Mouse (Mus musculus) T-helper 2 cell (primary cell): ENCODE measurements around the gene Gm12845.
"Not testable (repeated sequence)": the region's sequence is repeated elsewhere in the genome, so short reads cannot be mapped to it uniquely, and the experiment has no call there.

Experiments used
- in situ Hi-C: fragments of 300-600 bp; cut with MboI, MseI; formaldehyde crosslinking; loops from one replicate; pipeline ENCODE4 v1.15.1; 2025; ENCODE audit warnings: high pct_unique_total_duplicates

The Gm12845 gene

DNA sequence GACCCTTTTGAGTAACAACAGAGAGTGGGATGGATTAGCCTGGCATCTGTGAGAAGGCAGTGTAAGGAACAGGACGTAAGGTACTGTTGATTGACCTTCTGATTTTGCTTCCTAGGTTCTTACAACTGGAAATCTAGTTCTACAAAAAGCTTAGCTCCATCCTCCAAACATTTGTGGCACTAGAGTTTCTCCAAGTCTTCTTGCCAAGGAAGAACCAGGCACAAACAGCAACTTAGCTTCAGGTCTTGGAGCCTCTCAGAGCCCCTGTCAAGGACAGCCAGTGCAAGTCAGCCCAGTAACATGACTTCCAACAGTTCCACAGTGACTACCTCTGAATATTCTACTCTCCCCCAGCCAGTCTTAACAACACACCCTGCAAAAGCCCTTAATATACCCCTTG is at the start of gene Gm12845:
Gene Gm12845, plus strand, starts transcription at position 301 of the 400 bp plus-strand sequence.
- in situ Hi-C loops: no loop called here

GRCm38 (mm10) chr4:117676903-117677302 is 47.3 kb upstream of the Gm12845 start:
- in situ Hi-C loops: no loop called here

DNA sequence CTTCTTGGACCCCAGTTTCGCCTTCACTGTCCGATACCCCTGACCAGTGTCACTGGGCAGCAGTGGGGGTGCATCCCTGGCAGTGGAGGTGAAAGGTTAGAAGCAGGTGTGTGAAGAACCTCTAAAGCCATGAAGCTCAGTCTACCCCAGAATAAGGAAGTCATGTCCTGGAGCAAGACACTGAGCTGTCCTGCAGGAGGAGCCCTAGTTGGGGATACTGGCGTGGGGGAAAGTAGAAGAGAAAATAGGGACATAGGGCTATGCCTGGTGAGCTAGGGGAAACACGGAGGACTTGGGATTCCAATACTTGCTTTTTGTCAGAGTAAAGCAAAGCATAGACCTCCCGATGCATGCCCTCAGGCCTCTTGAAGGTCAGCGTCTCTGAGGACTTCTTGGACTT is 43.2 kb upstream of the Gm12845 start:
- in situ Hi-C loops: no loop called here

GRCm38 (mm10) chr4:117681931-117682461 is 42.2 kb upstream of the Gm12845 start, which contains the start of gene Dmap1:
Gene Dmap1, minus strand, starts transcription at chr4:117682273.
- in situ Hi-C loops: no loop called here

- in situ Hi-C loops: no loop called here
These were observed 41.7 kb upstream of the Gm12845 start for GRCm38 (mm10) chr4:117682463-117682862.

- in situ Hi-C loops: no loop called here
These were observed 41.0 kb upstream of the Gm12845 start for GRCm38 (mm10) chr4:117683048-117683768.

DNA sequence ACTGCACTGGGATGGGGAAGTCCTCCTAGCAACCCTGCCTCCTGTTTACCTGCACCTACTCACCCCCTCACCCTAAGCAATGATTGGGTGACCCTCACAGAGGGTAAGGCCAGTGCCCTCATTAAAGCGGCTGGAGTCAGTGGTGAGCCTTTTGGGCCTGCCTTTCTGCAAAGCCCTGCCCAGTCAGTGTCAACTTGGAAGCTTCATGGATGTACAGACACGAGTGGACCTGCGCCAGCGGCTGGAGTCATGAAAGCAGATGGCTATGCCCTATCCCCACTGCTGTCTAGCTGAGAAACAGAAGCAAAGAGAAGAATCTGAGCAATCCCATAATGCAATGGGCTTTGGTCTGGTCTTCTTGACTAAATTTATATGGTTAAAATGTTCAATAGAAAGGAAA is 37.9 kb upstream of the Gm12845 start:
- in situ Hi-C loops: no loop called here

DNA sequence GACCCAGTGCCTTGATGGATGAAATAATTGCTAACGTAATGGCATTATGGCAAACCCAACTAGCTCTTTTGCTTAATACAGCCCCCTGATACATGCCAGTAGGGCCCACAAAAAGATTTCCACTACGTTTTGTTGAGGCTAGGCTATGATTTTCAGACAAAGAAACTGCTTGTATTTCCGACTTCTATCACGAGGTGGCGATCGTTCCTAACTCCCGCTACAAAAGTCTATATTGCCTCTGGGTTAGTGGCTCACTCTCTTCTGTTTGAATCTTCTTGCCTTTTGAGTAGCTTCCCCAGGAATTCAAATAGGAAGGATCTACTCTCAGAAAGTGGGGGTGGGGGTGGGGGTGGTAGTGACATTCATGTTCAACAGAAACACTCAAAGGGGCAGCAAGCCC is 18.9 kb upstream of the Gm12845 start:
- in situ Hi-C loops: no loop called here

- in situ Hi-C loops: no loop called here
These were observed 15.2 kb upstream of the Gm12845 start for GRCm38 (mm10) chr4:117708780-117709550.

DNA sequence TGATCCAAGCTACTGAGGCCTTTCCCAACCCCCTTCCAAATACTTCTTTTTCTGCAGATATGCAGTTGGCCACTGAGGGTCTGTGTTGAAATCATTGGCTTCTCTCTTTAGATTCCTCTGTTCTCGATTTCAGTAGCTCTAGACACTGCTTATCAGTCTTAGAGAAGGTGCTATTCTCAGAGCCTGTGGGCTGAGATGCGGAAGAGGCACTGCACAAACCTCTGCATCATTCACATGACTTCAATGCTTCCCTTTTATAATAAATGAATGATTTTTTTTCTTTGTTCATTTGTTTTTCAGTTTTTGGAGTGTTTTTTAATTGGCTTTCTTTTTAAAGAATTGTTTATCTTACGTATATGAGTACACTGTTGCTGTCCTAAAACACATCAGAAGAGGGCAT is 11.9 kb upstream of the Gm12845 start:
- in situ Hi-C loops: loop anchor here (5.0 kb wide), 2 partner anchors 60 to 150 kb away; no protein-coding TSS in a partner anchor

DNA sequence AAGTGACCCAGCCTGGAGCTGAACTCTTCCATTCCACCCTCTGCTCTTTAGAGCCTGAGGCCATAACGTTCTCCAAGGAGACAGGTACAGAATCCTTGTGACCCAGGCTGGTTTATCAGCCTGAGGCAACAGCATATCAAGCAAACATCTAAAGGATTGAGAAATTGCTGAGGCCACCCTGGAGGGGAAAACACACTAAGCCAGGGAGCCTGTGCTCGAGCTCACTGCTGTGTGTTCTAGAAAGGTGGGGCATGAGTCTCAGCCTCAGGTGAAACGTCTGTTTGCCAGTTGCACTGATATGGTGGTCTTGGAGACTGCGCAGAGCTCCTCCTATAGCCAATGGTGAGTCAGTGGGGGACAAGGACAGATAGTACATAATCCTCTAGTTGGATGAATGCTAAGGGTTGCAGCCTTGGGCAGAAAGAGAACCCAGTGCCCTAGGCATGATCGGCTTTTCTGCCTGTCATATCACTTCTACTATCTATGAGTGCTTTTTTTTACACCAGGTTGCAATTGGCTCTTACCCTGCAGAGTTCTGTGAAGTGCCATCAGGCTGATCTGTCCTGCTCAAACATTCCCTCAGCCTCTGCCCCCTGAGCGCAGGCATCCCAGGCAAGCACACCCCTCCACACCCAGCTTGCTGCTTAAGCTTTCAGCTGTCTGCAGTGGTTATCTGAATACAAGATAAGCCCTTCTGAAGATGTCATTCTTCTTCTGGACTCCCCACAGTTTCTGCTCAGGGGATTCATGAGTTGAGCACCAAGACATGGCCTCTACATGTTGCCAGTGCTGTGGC is 10.7 kb upstream of the Gm12845 start:
- in situ Hi-C loops: loop anchor here (5.0 kb wide), 2 partner anchors 59 to 149 kb away; no protein-coding TSS in a partner anchor

- in situ Hi-C loops: no loop called here
These were observed 7.7 kb downstream of the Gm12845 start for GRCm38 (mm10) chr4:117731926-117732325.

DNA sequence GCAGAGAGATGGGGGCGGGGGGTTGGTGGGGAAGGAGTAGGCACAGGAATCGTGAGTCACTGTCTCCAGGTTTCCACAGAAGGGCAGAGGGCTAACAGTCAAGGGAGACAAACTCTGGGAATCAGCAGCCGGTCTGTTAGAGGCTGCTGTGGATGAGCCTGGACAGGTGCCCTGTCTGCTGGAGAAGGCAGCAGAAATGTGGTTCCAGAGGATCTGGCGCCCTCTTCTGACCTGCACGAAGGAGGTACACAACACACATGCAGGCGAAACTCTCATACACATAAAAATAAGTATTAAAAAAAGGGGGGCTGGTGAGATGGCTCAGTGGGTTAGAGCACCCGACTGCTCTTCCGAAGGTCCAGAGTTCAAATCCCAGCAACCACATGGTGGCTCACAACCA is 13.3 kb downstream of the Gm12845 start:
- in situ Hi-C loops: no loop called here

- in situ Hi-C loops: not testable (repeated sequence)
These were observed 28.3 kb downstream of the Gm12845 start for GRCm38 (mm10) chr4:117752469-117752868.

DNA sequence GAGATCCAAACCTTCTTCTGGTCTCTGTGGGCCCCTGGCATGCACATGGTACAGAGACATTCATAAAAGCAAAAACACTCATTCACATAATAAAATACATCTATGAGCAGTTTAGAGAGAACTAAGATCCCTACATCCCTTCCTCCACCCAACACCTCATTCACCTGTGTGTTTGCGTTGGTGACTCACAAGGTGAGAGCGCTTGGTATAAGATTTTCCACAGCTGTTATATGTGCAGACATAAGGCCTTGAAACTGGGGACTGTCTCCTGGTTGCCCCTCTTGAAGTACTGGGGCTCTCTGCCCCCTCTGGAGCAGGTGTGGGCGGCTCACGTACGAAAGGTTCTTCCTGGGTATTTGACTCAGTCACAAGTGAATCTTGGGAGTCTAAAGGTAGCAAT is 35.9 kb downstream of the Gm12845 start:
- in situ Hi-C loops: no loop called here

DNA sequence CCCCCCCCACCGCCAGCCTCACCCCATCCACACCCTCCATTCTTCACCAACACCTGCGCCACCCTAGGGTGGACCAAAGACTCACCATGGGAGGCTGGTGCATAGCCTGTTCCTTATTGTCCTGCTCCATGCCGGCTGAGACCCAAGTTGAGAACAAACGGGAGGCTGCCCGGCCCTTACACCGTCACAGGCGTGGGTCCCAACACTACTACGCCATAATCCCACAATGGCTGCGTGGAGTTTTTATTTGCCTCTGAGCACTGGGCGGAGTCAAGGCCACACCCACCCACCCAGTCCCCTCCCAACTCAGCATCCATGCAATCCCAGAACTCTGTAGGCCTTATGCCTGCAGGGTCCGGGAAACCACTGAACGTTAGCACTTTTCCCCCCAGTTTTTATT is 41.2 kb downstream of the Gm12845 start, which contains the start of gene Klf17:
Gene Klf17, minus strand, starts transcription at position 233 of the 400 bp plus-strand sequence.
- in situ Hi-C loops: no loop called here

GRCm38 (mm10) chr4:117770935-117771334 is 46.7 kb downstream of the Gm12845 start:
- in situ Hi-C loops: loop anchor here (5.0 kb wide), 1 partner anchor 59 kb away; no protein-coding TSS in a partner anchor

GRCm38 (mm10) chr4:117772960-117773359 is 48.7 kb downstream of the Gm12845 start:
- in situ Hi-C loops: loop anchor here (5.0 kb wide), 1 partner anchor 61 kb away; no protein-coding TSS in a partner anchor
